Mouse (Mus musculus): ENCODE results near the gene Cttn.

Gene Cttn

GRCm38 (mm10) chr7:144449637-144450570 is 20.9 kb downstream of the Cttn start:
- no peak for DNase-seq (ENCODE audit: low read depth, low spot score)

- no peak for DNase-seq (ENCODE audit: low read depth, low spot score)
Observed at GRCm38 (mm10) chr7:144448186-144448585, 22.6 kb downstream of the Cttn start.

- DNase-seq (ENCODE audit: low read depth, low spot score) = no peak
Observed at GRCm38 (mm10) chr7:144447146-144447545, 23.7 kb downstream of the Cttn start.

- no peak for DNase-seq (ENCODE audit: low read depth, low spot score)
Observed at GRCm38 (mm10) chr7:144444788-144445187, 26.0 kb downstream of the Cttn start.

- DNase-seq (ENCODE audit: low read depth, low spot score) = no peak
Observed at GRCm38 (mm10) chr7:144441976-144442375, 28.8 kb downstream of the Cttn start.

- no peak for DNase-seq (ENCODE audit: low read depth, low spot score)
Observed at GRCm38 (mm10) chr7:144441466-144441865, 29.3 kb downstream of the Cttn start.

GRCm38 (mm10) chr7:144438811-144439210 is 32.0 kb downstream of the Cttn start:
- DNase-seq (ENCODE audit: low read depth, low spot score) = no peak

- DNase-seq (ENCODE audit: low read depth, low spot score) = no peak
Observed at GRCm38 (mm10) chr7:144432920-144433319, 37.9 kb downstream of the Cttn start.

GRCm38 (mm10) chr7:144427460-144427859 is 43.3 kb downstream of the Cttn start:
- peak; percentile 11 for DNase-seq (ENCODE audit: low read depth, low spot score)

- DNase-seq (ENCODE audit: low read depth, low spot score) = no peak
Observed at GRCm38 (mm10) chr7:144426594-144426993, 44.2 kb downstream of the Cttn start.

- no peak for DNase-seq (ENCODE audit: low read depth, low spot score)
Observed at GRCm38 (mm10) chr7:144425953-144426352, 44.9 kb downstream of the Cttn start.

GRCm38 (mm10) chr7:144421478-144421877 is 49.3 kb downstream of the Cttn start:
- no peak for DNase-seq (ENCODE audit: low read depth, low spot score)

GRCm38 (mm10) chr7:144420552-144420951 is 50.3 kb downstream of the Cttn start:
- DNase-seq (ENCODE audit: low read depth, low spot score) = no peak

- DNase-seq (ENCODE audit: low read depth, low spot score) = no peak
Observed at GRCm38 (mm10) chr7:144417644-144418343, 53.0 kb downstream of the Cttn start.

- DNase-seq (ENCODE audit: low read depth, low spot score) = no peak
Observed at GRCm38 (mm10) chr7:144417234-144417633, 53.6 kb downstream of the Cttn start.

- DNase-seq (ENCODE audit: low read depth, low spot score) = no peak
Observed at GRCm38 (mm10) chr7:144415795-144416194, 55.0 kb downstream of the Cttn start.

- DNase-seq (ENCODE audit: low read depth, low spot score) = no peak
Observed at GRCm38 (mm10) chr7:144414632-144415031, 56.2 kb downstream of the Cttn start.

GRCm38 (mm10) chr7:144411967-144412906 is 58.6 kb downstream of the Cttn start:
- no peak for DNase-seq (ENCODE audit: low read depth, low spot score)

GRCm38 (mm10) chr7:144409682-144410081 is 61.1 kb downstream of the Cttn start:
- DNase-seq (ENCODE audit: low read depth, low spot score) = no peak

- no peak for DNase-seq (ENCODE audit: low read depth, low spot score)
Observed at GRCm38 (mm10) chr7:144408464-144409000, 62.3 kb downstream of the Cttn start.

GRCm38 (mm10) chr7:144407675-144408074 is 63.1 kb downstream of the Cttn start:
- DNase-seq (ENCODE audit: low read depth, low spot score) = no peak

Measured in c-Kit-negative CD71-positive TER-119-positive erythroid progenitor cells, embryonic 14.5 days (primary cell).